Mouse (Mus musculus) hindbrain, postnatal 0 days (tissue): ENCODE data around the gene Zfp451. TPM values are rescaled to one million over a fixed set of nuclear protein-coding genes. Genes with fewer than 3 reads are reported as not detected.

ENCODE experiments used
- ATAC-seq: fragments of 200-750 bp; cut with Nextera tagmentation; 2 replicates; pipeline ENCODE4 v1.8.0; 2017; ENCODE audit warnings: mild to moderate bottlenecking, moderate TSS enrichment, moderate library complexity
- DNase-seq: peaks from one replicate; pipeline ENCODE4 v3.0.0-alpha.2; 2015; ENCODE audit warnings: low spot score
- H3K27ac ChIP-seq: fragments of 300-500 bp; sonication (generic); 2 replicates; pipeline ENCODE4 v1.5.1; 2014; ENCODE audit warnings: mild to moderate bottlenecking
- H3K27me3 ChIP-seq: fragments of 300-500 bp; sonication (generic); 2 replicates; pipeline ENCODE4 v1.6.1; 2014; ENCODE audit warnings: low read length, mixed read lengths; ENCODE audit not compliant: insufficient read depth
- H3K36me3 ChIP-seq: fragments of 300-500 bp; sonication (generic); 2 replicates; pipeline ENCODE4 v1.6.1; 2014; ENCODE audit warnings: low read length, mixed read lengths; ENCODE audit not compliant: insufficient read depth
- H3K4me1 ChIP-seq: fragments of 300-500 bp; sonication (generic); 2 replicates; pipeline ENCODE4 v1.6.1; 2014; ENCODE audit warnings: antibody characterized with exemption, low read length, mixed read lengths; ENCODE audit not compliant: insufficient read depth
- H3K4me2 ChIP-seq: fragments of 300-500 bp; sonication (generic); 2 replicates; pipeline ENCODE4 v1.6.1; 2014; ENCODE audit warnings: low read depth, mild to moderate bottlenecking, low read length, moderate library complexity, mixed read lengths
- H3K4me3 ChIP-seq: fragments of 300-500 bp; sonication (generic); 2 replicates; pipeline ENCODE4 v1.5.1; 2014; ENCODE audit warnings: low read length
- H3K9ac ChIP-seq: fragments of 300-500 bp; sonication (generic); replicated peaks from 2 replicates; pipeline ENCODE4 v1.6.1; 2014; ENCODE audit warnings: mild to moderate bottlenecking, low read length, moderate library complexity, mixed read lengths
- H3K9me3 ChIP-seq: fragments of 300-500 bp; sonication (generic); 2 replicates; pipeline ENCODE4 v1.6.1; 2016; ENCODE audit warnings: low read length, mixed read lengths
- CTCF ChIP-seq: IDR thresholded peaks from 2 replicates; pipeline ENCODE4 v1.5.1; 2016; ENCODE audit warnings: antibody characterized with exemption, control low read depth, low read depth
- WGBS: fragments of 180-500 bp; shearing (Covaris S2); extraction: QIAGEN DNeasy Blood & Tissue Kit; methylation state at CpG from one replicate; pipeline ENCODE4 v1.1.7; 2014; 5-methylcytosine and 5-hydroxymethylcytosine counted together
- polyA plus RNA-seq: library from polyadenylated mRNA; unstranded; fragments of >200 nt; fragmentation: Nextera tagmentation; extraction: Ambion mirVana; gene quantifications from 2 replicates; pipeline ENCODE4 v1.2.1, GENCODE M21; 2015
- total RNA-seq: library from RNA; depleted of rRNA; stranded (reverse); fragments of >200 nt; gene quantifications from 2 replicates; pipeline ENCODE4 v1.2.3, GENCODE M21; 2014

The Zfp451 gene
- total and polyA plus RNA-seq, 2 experiments from 2014 or later, result 28.5 to 41.4 TPM

DNA sequence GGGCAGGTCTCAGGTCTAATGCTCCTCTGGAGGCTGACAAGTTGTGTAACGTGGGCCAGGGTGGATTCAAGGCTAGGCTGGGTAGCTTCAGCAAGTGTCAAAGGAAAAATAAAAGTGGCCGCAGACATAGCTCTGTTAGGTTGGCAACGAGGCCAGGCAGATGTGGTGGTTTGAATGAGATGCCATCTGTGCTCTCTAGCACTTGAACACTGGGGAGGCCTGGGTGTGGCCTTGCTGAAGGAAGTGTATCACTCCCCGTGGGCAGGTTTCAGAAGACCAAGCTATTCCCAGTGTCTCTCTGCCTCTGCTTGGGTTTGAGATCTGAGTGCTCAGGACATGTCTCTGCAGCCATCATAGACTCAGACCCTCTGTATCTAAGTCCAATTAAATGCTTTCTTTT, 55.9 kb downstream of the Zfp451 start:
- ATAC-seq, result no peak
- no peak overlapping the region for H3K4me2 ChIP-seq
- no peaks in the 10 kb centered on the region for H3K9me3 ChIP-seq
- no peak for TF ChIP-seq CTCF
- H3K27me3 ChIP-seq, result no peaks in the 10 kb centered on the region
- no peak for DNase-seq
- WGBS, result 43% methylated on average over 4 of the region's 4 CpGs
- peaks cover 6% of the 10 kb centered on the region; the same call in 1 of the 2 replicates for H3K4me1 ChIP-seq
- H3K4me3 ChIP-seq, result no peak overlapping the region
- H3K9ac ChIP-seq, result no peak overlapping the region
- H3K27ac ChIP-seq, result no peak overlapping the region
- 0 out of 2 replicates have a peak, but pooled peaks cover 4% of the 10 kb centered on the region for H3K36me3 ChIP-seq

DNA sequence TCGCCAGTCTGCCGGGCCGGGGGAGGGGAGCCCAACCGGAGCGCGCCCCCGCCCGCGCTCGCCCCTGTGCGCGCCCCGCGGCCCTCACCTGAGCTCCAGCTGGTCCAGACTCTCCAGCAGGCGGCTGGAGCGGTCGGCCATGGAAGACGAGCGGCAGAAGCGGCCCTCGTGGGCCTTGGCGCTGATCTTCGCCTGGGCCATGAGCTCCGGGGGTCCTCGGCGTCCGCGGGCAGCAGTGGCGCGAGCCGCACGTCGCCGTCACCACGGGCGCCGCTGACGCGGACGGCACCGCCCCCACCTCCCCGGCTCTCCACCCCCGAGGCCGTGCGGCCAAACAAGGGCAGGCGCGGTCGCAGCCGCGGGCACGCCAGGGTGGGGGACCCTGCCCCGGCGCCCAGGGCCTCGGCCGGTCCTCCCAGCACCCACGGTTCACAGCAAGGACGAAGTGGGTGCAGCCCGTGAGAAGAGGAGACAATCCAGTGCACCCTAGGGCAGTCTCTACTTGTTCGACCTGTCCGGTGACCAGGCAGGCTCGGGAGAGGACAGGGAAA, 56.8 kb downstream of the Zfp451 start, which contains the start of gene Bag2:
Gene Bag2 (minus strand): TSS at position 305 of the 551 bp plus-strand sequence.
- Histone ChIP-seq H3K4me1 (peaks cover 6% of the 10 kb centered on the region; the same call in 1 of the 2 replicates), H3K27ac (peak within 1 kb of the TSS; percentile 58; the same call in 1 of the 2 replicates), H3K4me2 (peak within 1 kb of the TSS; percentile 98), H3K27me3 (no peaks in the 10 kb centered on the region), H3K9ac (peak within 1 kb of the TSS; percentile 80), H3K9me3 (no peaks in the 10 kb centered on the region), H3K4me3 (peak within 1 kb of the TSS; percentile 73), H3K36me3 (0 out of 2 replicates have a peak, but pooled peaks cover 4% of the 10 kb centered on the region)
- TF ChIP-seq CTCF, result 0 out of 2 replicates have a peak, but pooled peaks have one; percentile 24
- WGBS, result 2% methylated on average over 30 of the region's 61 CpGs
- DNase-seq (peak; percentile 66), ATAC-seq (peak; percentile 88)

DNA sequence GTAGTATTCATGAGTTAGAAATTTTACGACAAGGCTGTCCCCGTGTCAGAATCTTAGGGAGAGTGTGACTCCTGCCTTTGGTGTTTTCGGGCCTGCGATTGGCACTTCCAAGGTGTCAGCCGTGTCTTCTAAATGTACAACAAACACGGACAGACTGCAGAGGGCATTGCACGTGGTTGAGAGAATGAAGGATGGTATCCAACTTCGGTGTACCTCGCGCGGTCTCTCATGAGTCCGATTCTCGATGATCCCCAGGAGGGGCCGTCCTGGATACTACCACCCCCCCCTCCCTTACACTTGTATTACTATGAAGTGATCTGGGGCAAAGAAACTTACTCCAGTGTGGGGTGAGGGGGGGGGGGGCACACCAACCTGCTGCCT, 57.4 kb downstream of the Zfp451 start:
- Histone ChIP-seq H3K36me3 (no peaks in the 10 kb centered on the region), H3K4me2 (peak overlapping the region; percentile 98), H3K27me3 (no peaks in the 10 kb centered on the region), H3K9me3 (no peaks in the 10 kb centered on the region), H3K27ac (no peak overlapping the region), H3K9ac (peak overlapping the region; percentile 80), H3K4me1 (peaks cover 6% of the 10 kb centered on the region; the same call in 1 of the 2 replicates), H3K4me3 (peak overlapping the region; percentile 73)
- 2% methylated on average over 14 of the region's 14 CpGs for WGBS
- DNase-seq (no peak), ATAC-seq (peak; percentile 53)
- 0 out of 2 replicates have a peak, but pooled peaks have one; percentile 9 for TF ChIP-seq CTCF

DNA sequence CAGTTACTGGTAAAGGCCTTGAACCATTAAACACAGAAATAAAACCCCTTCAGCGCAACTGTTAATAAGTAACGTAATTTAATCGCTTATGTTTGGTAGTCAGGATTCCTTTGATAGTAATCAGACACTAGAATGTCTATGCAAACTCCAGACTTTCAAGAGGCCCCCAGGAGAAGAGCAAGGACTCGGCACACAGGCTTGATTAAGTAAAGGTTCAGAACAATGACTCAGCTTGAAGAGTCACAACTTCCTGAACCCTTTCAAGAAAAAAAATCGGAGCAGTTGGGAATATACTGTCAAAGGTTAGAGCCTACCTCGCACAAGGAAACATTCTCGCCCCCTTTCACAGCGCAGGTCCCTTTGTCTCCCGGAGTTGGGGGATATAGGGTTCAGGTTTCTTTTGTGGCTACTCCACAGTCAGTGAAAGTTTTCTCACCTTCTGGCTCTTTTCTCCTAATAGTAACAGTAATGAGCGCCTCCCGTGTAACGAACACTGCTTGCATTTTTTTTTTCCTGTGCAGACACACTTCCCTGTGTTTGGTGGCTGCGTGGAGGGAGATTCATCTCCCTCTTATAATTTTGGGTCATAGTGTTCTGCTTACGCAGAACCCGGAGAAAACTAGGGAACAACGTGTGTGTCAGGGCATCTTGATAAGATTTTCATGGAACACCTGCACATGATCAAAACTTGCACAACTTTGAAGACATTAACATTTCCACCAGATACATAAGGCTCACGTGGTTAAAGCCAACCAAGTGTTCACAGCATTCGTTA, 58.0 kb downstream of the Zfp451 start:
- ATAC-seq (no peak), DNase-seq (no peak)
- 37% methylated on average over 18 of the region's 18 CpGs for WGBS
- H3K36me3 ChIP-seq, result no peaks in the 10 kb centered on the region
- H3K9ac ChIP-seq, result no peak overlapping the region
- peaks cover 6% of the 10 kb centered on the region; the same call in 1 of the 2 replicates for H3K4me1 ChIP-seq
- no peak overlapping the region for H3K27ac ChIP-seq
- H3K27me3 ChIP-seq, result no peaks in the 10 kb centered on the region
- TF ChIP-seq CTCF, result no peak
- H3K4me3 ChIP-seq, result peak overlapping the region; percentile 73
- H3K4me2 ChIP-seq, result peak overlapping the region; percentile 98
- H3K9me3 ChIP-seq, result no peaks in the 10 kb centered on the region

DNA sequence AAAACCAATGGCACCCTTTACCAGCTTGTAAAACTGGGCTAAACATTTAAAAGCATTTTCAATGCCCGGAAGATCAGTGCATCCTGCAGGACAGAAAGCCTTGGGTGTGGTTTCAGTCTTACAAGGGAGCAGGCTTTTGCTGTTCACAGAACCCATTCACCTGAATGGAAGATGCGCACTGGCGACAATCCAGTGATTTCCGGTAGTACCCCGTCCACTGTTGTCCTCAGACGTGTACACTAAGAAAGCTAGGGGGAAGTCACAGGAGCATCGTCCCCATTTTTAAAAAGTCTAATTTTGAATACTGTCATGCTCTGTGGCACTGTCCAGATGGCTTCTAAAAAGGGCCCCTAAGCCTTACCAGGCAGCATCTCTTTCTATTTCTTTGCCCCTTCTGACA, 58.6 kb downstream of the Zfp451 start:
- H3K36me3 ChIP-seq, result no peaks in the 10 kb centered on the region
- H3K4me3 ChIP-seq, result no peak overlapping the region
- 83% methylated on average over 7 of the region's 7 CpGs for WGBS
- H3K4me2 ChIP-seq, result no peak overlapping the region
- no peaks in the 10 kb centered on the region for H3K27me3 ChIP-seq
- H3K9me3 ChIP-seq, result no peaks in the 10 kb centered on the region
- no peak overlapping the region for H3K27ac ChIP-seq
- ATAC-seq (no peak), DNase-seq (no peak)
- H3K9ac ChIP-seq, result no peak overlapping the region
- TF ChIP-seq CTCF, result no peak
- H3K4me1 ChIP-seq, result peaks cover 6% of the 10 kb centered on the region; the same call in 1 of the 2 replicates

DNA sequence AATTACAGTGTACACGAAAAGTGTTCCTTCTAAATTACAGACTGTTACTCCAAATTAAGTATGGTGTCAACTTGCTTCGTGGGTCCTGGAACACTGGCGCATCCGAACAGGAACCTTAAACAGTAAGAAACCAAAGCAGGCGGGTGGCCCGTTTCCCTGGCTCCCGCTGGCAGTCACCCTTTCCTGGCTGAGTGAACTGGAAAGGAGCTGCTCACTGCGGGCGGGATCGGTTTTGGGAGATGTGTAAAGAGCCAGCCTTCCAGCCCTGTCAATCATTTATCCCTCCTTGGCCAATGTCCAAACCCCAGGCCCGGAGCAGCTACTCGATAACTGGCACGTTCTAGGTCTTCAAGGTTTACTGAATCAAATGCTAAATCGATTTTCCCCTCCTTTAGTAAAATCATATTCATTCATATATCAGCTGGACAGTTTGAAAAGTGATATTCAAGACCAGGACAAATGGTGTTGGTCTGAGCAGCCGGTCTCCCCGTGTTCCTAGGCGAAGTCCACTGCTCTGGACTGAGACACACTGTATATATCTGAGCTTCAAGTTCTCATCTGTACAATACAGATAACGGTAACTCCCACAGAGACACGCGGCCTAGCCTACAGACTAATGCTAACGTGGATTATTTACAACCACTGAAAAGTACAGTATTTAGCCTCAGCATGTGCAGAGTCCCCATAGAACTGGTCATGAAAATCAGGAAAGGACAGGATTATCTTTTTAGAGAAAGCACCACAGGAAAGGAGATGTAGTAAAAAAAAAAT, 59.2 kb downstream of the Zfp451 start:
- no peaks in the 10 kb centered on the region for H3K27me3 ChIP-seq
- WGBS, result 60% methylated on average over 21 of the region's 21 CpGs
- H3K4me1 ChIP-seq, result peaks cover 6% of the 10 kb centered on the region; the same call in 1 of the 2 replicates
- no peak overlapping the region for H3K27ac ChIP-seq
- no peak overlapping the region for H3K9ac ChIP-seq
- no peaks in the 10 kb centered on the region for H3K36me3 ChIP-seq
- H3K4me2 ChIP-seq, result no peak overlapping the region
- TF ChIP-seq CTCF, result no peak
- DNase-seq, result no peak
- no peak for ATAC-seq
- H3K9me3 ChIP-seq, result no peaks in the 10 kb centered on the region
- H3K4me3 ChIP-seq, result no peak overlapping the region
